Mouse (Mus musculus) spleen, postnatal 0 days (tissue): ENCODE data around the gene Hecw1. TPM values are rescaled to one million over a fixed set of nuclear protein-coding genes. Genes with fewer than 3 reads are reported as not detected.

Source experiments
- polyA plus RNA-seq: library from polyadenylated mRNA; unstranded; fragments of >200 nt; fragmentation: Nextera tagmentation; extraction: Ambion mirVana; gene quantifications from 2 replicates; pipeline ENCODE4 v1.2.1, GENCODE M21; 2015

Hecw1 gene
- polyA plus RNA-seq = 0.24 and 0.25 TPM in 2 replicates

GRCm38 (mm10) chr13:14522906-14523269 lies at the start of gene Hecw1:
Hecw1 (minus strand) TSS chr13:14523228.

Other genes with a start within 250 kb of the Hecw1 start
- gene Mrpl32, start 89.9 kb upstream of the Hecw1 start, polyA plus RNA-seq = 91.0 and 91.6 TPM in 2 replicates
- 159 and 162 TPM in 2 replicates for gene Psma2, start 90.0 kb upstream of the Hecw1 start, polyA plus RNA-seq
- gene AW209491, start 106.9 kb upstream of the Hecw1 start, polyA plus RNA-seq = 10.3 and 11.4 TPM in 2 replicates